Mouse (Mus musculus) megakaryocyte, adult 5-6 weeks (primary cell): Measurements from ENCODE around the gene Sptbn1. TPM values are rescaled to one million over a fixed set of nuclear protein-coding genes. Genes with fewer than 3 reads are reported as not detected.
A peak's percentile ranks its signal among the peaks of the same experiment; 100 is the strongest.

ENCODE experiments used
- ATAC-seq: 2 replicates; pipeline ENCODE4 v1.8.0; 2016; ENCODE audit warnings: mild to moderate bottlenecking, inconsistent platforms; ENCODE audit not compliant: poor library complexity, severe bottlenecking
- total RNA-seq, 2 experiments: library from RNA; stranded (forward) in 1 of 2; stranded (reverse) in 1 of 2; fragments of 153-499, 151-499 nt in 1 of 2; fragments of 221-1000, 200-1000 nt in 1 of 2; gene quantifications; 2 replicates each; pipeline versions ENCODE4 v1.2.3 to v1.2.4; 2015 to 2017

Gene Sptbn1
- total RNA-seq (2015) (82.9 and 85.0 TPM in 2 replicates), total RNA-seq (2017) (119 and 134 TPM in 2 replicates)

- ATAC-seq, result peak; percentile 58
Observed at GRCm38 (mm10) chr11:30267892-30268647, at the start of gene Sptbn1. TSS of gene Sptbn1 (minus strand) at chr11:30268175.

- ATAC-seq, result no peak
Observed at GRCm38 (mm10) chr11:30294279-30294678, 26.3 kb upstream of the Sptbn1 start.

- ATAC-seq, result no peak
Observed at GRCm38 (mm10) chr11:30292221-30293160, 24.5 kb upstream of the Sptbn1 start.

GRCm38 (mm10) chr11:30291155-30291554 lies 23.2 kb upstream of the Sptbn1 start:
- no peak for ATAC-seq

GRCm38 (mm10) chr11:30289470-30290431 lies 21.8 kb upstream of the Sptbn1 start:
- no peak for ATAC-seq

- no peak for ATAC-seq
Observed at GRCm38 (mm10) chr11:30288075-30288474, 20.1 kb upstream of the Sptbn1 start.

GRCm38 (mm10) chr11:30283710-30284109 lies 15.7 kb upstream of the Sptbn1 start:
- no peak for ATAC-seq

- ATAC-seq, result no peak
Observed at GRCm38 (mm10) chr11:30281096-30281495, 13.1 kb upstream of the Sptbn1 start.

- ATAC-seq, result peak; percentile 52
Observed at GRCm38 (mm10) chr11:30279278-30279677, 11.3 kb upstream of the Sptbn1 start.

GRCm38 (mm10) chr11:30275436-30276031 lies 7.6 kb upstream of the Sptbn1 start:
- ATAC-seq, result no peak

- no peak for ATAC-seq
Observed at GRCm38 (mm10) chr11:30269524-30269923, 1.5 kb upstream of the Sptbn1 start.

GRCm38 (mm10) chr11:30268648-30269375 lies 837 bp upstream of the Sptbn1 start:
- no peak for ATAC-seq

GRCm38 (mm10) chr11:30267036-30267891 lies 711 bp downstream of the Sptbn1 start:
- peak; percentile 45 for ATAC-seq

GRCm38 (mm10) chr11:30266691-30267035 lies 1.3 kb downstream of the Sptbn1 start:
- ATAC-seq, result peak; percentile 1; the same call in 1 of the 2 replicates

GRCm38 (mm10) chr11:30265666-30266065 lies 2.3 kb downstream of the Sptbn1 start:
- ATAC-seq, result no peak

- ATAC-seq, result no peak
Observed at GRCm38 (mm10) chr11:30263627-30264026, 4.3 kb downstream of the Sptbn1 start.

- ATAC-seq, result no peak
Observed at GRCm38 (mm10) chr11:30258739-30259350, 9.1 kb downstream of the Sptbn1 start.

GRCm38 (mm10) chr11:30257812-30258211 lies 10.2 kb downstream of the Sptbn1 start:
- ATAC-seq, result no peak
